Mouse (Mus musculus) embryonic facial prominence, embryonic 12.5 days (tissue): ENCODE results near the gene Szrd1. TPM values are rescaled to one million over a fixed set of nuclear protein-coding genes. Genes with fewer than 3 reads are reported as not detected.

Experiments used
- ATAC-seq: fragments of 200-750 bp; cut with Nextera tagmentation; 2 replicates; pipeline ENCODE4 v1.8.0; 2017; ENCODE audit not compliant: insufficient number of reproducible peaks, insufficient read depth, low FRiP score, low TSS enrichment
- H3K27ac ChIP-seq: fragments of 300-500 bp; sonication (generic); 2 replicates; pipeline ENCODE4 v1.5.1; 2016; ENCODE audit warnings: mild to moderate bottlenecking
- H3K27me3 ChIP-seq: fragments of 300-500 bp; sonication (generic); 2 replicates; pipeline ENCODE4 v1.6.1; 2016; ENCODE audit warnings: mild to moderate bottlenecking, moderate library complexity
- H3K36me3 ChIP-seq: fragments of 300-500 bp; sonication (generic); 2 replicates; pipeline ENCODE4 v1.6.1; 2016; ENCODE audit warnings: mild to moderate bottlenecking
- H3K4me1 ChIP-seq: fragments of 300-500 bp; sonication (generic); 2 replicates; pipeline ENCODE4 v1.6.1; 2016
- H3K4me2 ChIP-seq: fragments of 300-500 bp; sonication (generic); replicated peaks from 2 replicates; pipeline ENCODE4 v1.6.1; 2016; ENCODE audit warnings: mild to moderate bottlenecking, moderate library complexity
- H3K4me3 ChIP-seq: fragments of 300-500 bp; sonication (generic); 2 replicates; pipeline ENCODE4 v1.5.1; 2016; ENCODE audit warnings: mild to moderate bottlenecking
- H3K9ac ChIP-seq: fragments of 300-500 bp; sonication (generic); 2 replicates; pipeline ENCODE4 v1.6.1; 2016; ENCODE audit warnings: mild to moderate bottlenecking, moderate library complexity
- H3K9me3 ChIP-seq: fragments of 300-500 bp; sonication (generic); 2 replicates; pipeline ENCODE4 v1.6.1; 2016; ENCODE audit warnings: mild to moderate bottlenecking, moderate library complexity
- WGBS: fragments of 180-500 bp; shearing (Covaris S2); methylation state at CpG from one replicate; pipeline ENCODE4 v1.1.7; 2016; 5-methylcytosine and 5-hydroxymethylcytosine counted together
- polyA plus RNA-seq: library from polyadenylated mRNA; unstranded; fragments of >200 nt; fragmentation: Nextera tagmentation; extraction: Ambion mirVana; gene quantifications from 2 replicates; pipeline ENCODE4 v1.2.1, GENCODE M21; 2016

Szrd1 gene
- polyA plus RNA-seq = 35.2 and 37.6 TPM in 2 replicates

GRCm38 (mm10) chr4:141139116-141139970, at the start of gene Szrd1:
Gene Szrd1, minus strand, starts transcription at chr4:141139775.
- H3K9me3 ChIP-seq = no peaks in the 10 kb centered on the region
- H3K4me3 ChIP-seq = peak within 1 kb of the TSS; percentile 77
- H3K4me1 ChIP-seq = peaks cover 28% of the 10 kb centered on the region
- H3K4me2 ChIP-seq = peak within 1 kb of the TSS; percentile 75
- H3K9ac ChIP-seq = peak within 1 kb of the TSS; percentile 69
- peak within 1 kb of the TSS; percentile 94 for H3K27ac ChIP-seq
- H3K36me3 ChIP-seq = peaks cover 6% of the 10 kb centered on the region; the same call in 1 of the 2 replicates
- peak; percentile 94 for ATAC-seq
- WGBS = under 1% methylated on average over 63 of the region's 63 CpGs
- H3K27me3 ChIP-seq = no peaks in the 10 kb centered on the region

DNA sequence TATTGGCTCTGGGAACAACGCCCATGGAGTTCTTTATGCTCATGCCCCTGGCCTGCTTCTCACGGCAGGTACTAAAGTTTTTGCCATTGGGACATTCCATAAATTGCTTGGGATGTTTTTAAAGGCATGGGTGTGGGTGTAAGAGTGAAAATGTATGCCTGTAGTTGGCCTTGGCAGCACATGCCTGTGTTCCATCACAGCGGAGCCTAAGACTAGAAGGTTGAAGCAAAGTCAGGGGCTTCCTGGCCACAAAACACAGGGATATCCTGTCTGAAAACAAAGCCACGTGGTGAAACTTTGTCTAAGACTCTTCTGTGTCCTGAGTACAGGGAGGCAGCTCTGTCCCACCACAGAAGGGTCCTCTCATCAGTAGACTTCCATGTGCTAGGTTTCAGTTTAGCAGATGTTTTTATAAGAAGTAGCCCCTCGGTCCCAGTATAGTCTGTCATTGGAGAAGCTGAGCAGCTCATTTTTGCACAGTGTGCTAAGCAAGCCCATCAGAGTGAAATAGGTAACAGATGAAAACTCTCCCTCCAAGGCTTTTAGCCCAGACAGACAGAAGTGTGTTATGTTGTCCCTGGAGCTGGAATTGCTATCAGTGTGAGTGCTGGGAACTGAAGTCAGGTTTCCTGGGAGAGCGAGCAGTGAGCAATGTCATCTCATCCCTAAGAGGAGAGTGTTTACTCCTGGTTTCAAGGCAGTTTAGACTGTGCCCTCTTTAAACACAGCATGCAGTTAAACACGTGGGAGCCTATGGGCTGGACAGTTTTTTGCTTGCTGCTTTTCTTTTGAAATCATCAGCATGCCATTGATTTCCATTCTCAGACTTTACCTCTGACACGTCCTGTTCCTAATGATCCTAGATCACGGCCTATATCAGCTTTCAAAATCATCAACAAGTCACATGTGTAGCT, 47.6 kb upstream of the Szrd1 start:
- H3K4me3 ChIP-seq = no peak overlapping the region
- WGBS = 32% methylated on average over 9 of the region's 9 CpGs
- H3K36me3 ChIP-seq = peaks cover 42% of the 10 kb centered on the region
- H3K9ac ChIP-seq = no peak overlapping the region
- peak overlapping the region; percentile 76 for H3K27ac ChIP-seq
- H3K27me3 ChIP-seq = no peaks in the 10 kb centered on the region
- no peaks in the 10 kb centered on the region for H3K9me3 ChIP-seq
- peaks cover 17% of the 10 kb centered on the region for H3K4me1 ChIP-seq
- no peak overlapping the region for H3K4me2 ChIP-seq
- no peak for ATAC-seq

- Histone ChIP-seq H3K27ac (no peak overlapping the region), H3K4me2 (no peak overlapping the region), H3K4me3 (no peak overlapping the region), H3K36me3 (peaks cover 40% of the 10 kb centered on the region), H3K27me3 (no peaks in the 10 kb centered on the region), H3K9me3 (no peaks in the 10 kb centered on the region), H3K4me1 (peaks cover 17% of the 10 kb centered on the region), H3K9ac (no peak overlapping the region)
- no peak for ATAC-seq
- 90% methylated on average over 4 of the region's 4 CpGs for WGBS
Observed at GRCm38 (mm10) chr4:141184426-141184825, 44.9 kb upstream of the Szrd1 start.

GRCm38 (mm10) chr4:141183932-141184331, 44.4 kb upstream of the Szrd1 start:
- H3K27ac ChIP-seq = no peak overlapping the region
- WGBS = 93% methylated on average over 2 of the region's 2 CpGs
- H3K4me2 ChIP-seq = no peak overlapping the region
- no peaks in the 10 kb centered on the region for H3K27me3 ChIP-seq
- peaks cover 40% of the 10 kb centered on the region for H3K36me3 ChIP-seq
- H3K4me1 ChIP-seq = peaks cover 17% of the 10 kb centered on the region
- no peaks in the 10 kb centered on the region for H3K9me3 ChIP-seq
- ATAC-seq = no peak
- H3K4me3 ChIP-seq = no peak overlapping the region
- no peak overlapping the region for H3K9ac ChIP-seq

GRCm38 (mm10) chr4:141181981-141182380, 42.4 kb upstream of the Szrd1 start:
- H3K27me3 ChIP-seq = no peaks in the 10 kb centered on the region
- H3K9me3 ChIP-seq = no peaks in the 10 kb centered on the region
- H3K27ac ChIP-seq = no peak overlapping the region
- no peak overlapping the region for H3K4me2 ChIP-seq
- no peak overlapping the region for H3K9ac ChIP-seq
- H3K36me3 ChIP-seq = peaks cover 51% of the 10 kb centered on the region
- no peak overlapping the region for H3K4me3 ChIP-seq
- WGBS = 92% methylated on average over 6 of the region's 6 CpGs
- H3K4me1 ChIP-seq = peaks cover 13% of the 10 kb centered on the region
- ATAC-seq = no peak

DNA sequence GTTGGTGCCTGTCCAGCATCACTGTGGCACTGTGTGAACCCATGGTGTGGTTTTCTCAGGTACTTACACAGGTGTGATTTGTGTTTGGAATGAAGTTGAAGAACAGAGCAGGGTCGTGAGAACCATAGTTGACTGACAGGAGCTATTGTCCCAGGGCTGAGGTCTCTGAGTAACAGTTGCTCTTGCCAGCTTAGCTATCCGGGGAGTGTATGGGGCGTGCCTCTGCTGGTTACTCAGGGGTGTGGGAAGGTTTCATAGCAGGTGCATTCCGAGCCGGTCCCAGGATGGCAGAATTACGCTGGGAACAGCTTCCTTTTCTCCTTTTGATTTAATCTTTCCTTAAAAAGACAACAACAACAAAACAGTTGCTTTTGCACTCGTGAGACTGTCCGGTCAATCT, 41.3 kb upstream of the Szrd1 start:
- H3K4me3 ChIP-seq = no peak overlapping the region
- peaks cover 59% of the 10 kb centered on the region for H3K36me3 ChIP-seq
- 88% methylated on average over 8 of the region's 8 CpGs for WGBS
- H3K4me1 ChIP-seq = peaks cover 1% of the 10 kb centered on the region
- H3K9me3 ChIP-seq = no peaks in the 10 kb centered on the region
- H3K27ac ChIP-seq = no peak overlapping the region
- H3K27me3 ChIP-seq = no peaks in the 10 kb centered on the region
- H3K4me2 ChIP-seq = no peak overlapping the region
- ATAC-seq = 0 out of 2 replicates have a peak, but pooled peaks have one; percentile 41
- no peak overlapping the region for H3K9ac ChIP-seq

GRCm38 (mm10) chr4:141178500-141178899, 38.9 kb upstream of the Szrd1 start:
- no peak overlapping the region for H3K27ac ChIP-seq
- 77% methylated on average over 4 of the region's 4 CpGs for WGBS
- H3K27me3 ChIP-seq = no peaks in the 10 kb centered on the region
- H3K4me3 ChIP-seq = no peak overlapping the region
- ATAC-seq = no peak
- peaks cover 59% of the 10 kb centered on the region for H3K36me3 ChIP-seq
- H3K4me2 ChIP-seq = no peak overlapping the region
- H3K4me1 ChIP-seq = no peaks in the 10 kb centered on the region
- no peaks in the 10 kb centered on the region for H3K9me3 ChIP-seq
- no peak overlapping the region for H3K9ac ChIP-seq

GRCm38 (mm10) chr4:141176328-141176838, 36.8 kb upstream of the Szrd1 start:
- H3K4me1 ChIP-seq = no peaks in the 10 kb centered on the region
- no peak overlapping the region for H3K4me2 ChIP-seq
- H3K36me3 ChIP-seq = peaks cover 54% of the 10 kb centered on the region
- no peaks in the 10 kb centered on the region for H3K9me3 ChIP-seq
- H3K27me3 ChIP-seq = no peaks in the 10 kb centered on the region
- no peak overlapping the region for H3K9ac ChIP-seq
- H3K4me3 ChIP-seq = no peak overlapping the region
- 83% methylated on average over 10 of the region's 10 CpGs for WGBS
- H3K27ac ChIP-seq = peak overlapping the region; percentile 43; the same call in 1 of the 2 replicates
- ATAC-seq = no peak

DNA sequence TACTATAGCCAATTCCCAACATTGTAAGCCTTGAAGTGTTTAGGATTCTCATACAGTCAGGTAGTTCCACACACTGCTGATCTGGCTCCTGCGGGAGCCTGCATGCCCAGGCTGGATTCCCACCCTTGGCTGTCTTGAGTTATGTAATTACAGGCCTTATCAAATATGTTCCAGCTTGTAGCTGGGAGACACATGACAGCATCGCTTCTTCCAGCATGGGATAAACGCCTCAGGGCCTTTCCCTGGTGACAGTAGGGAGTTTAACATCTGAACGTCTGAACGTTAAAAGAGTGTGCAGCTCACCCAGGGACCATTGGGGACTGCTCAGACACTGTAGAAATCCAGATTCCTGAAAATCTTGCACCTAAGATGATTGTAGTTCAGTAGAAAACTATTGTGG, 36.2 kb upstream of the Szrd1 start:
- Histone ChIP-seq H3K9ac (no peak overlapping the region), H3K9me3 (no peaks in the 10 kb centered on the region), H3K27me3 (no peaks in the 10 kb centered on the region), H3K4me1 (no peaks in the 10 kb centered on the region), H3K4me2 (no peak overlapping the region), H3K27ac (peak overlapping the region; percentile 23; the same call in 1 of the 2 replicates), H3K4me3 (no peak overlapping the region), H3K36me3 (peaks cover 54% of the 10 kb centered on the region)
- 60% methylated on average over 5 of the region's 5 CpGs for whole genome bisulfite sequencing
- ATAC-seq = no peak

GRCm38 (mm10) chr4:141172121-141172520, 32.5 kb upstream of the Szrd1 start:
- Histone ChIP-seq H3K4me2 (no peak overlapping the region), H3K27me3 (no peaks in the 10 kb centered on the region), H3K4me1 (no peaks in the 10 kb centered on the region), H3K9ac (no peak overlapping the region), H3K9me3 (no peaks in the 10 kb centered on the region), H3K4me3 (no peak overlapping the region), H3K27ac (no peak overlapping the region), H3K36me3 (peaks cover 61% of the 10 kb centered on the region)
- WGBS = 90% methylated on average over 8 of the region's 8 CpGs
- ATAC-seq = no peak

- WGBS = 90% methylated on average over 3 of the region's 3 CpGs
- no peak overlapping the region for H3K9ac ChIP-seq
- H3K36me3 ChIP-seq = peaks cover 39% of the 10 kb centered on the region
Observed at GRCm38 (mm10) chr4:141167156-141167555, 27.6 kb upstream of the Szrd1 start.

More at GRCm38 (mm10) chr4:141167156-141167555, 27.6 kb upstream of the Szrd1 start:
- no peak overlapping the region for H3K4me3 ChIP-seq
- no peak overlapping the region for H3K27ac ChIP-seq
- ATAC-seq = no peak
- no peaks in the 10 kb centered on the region for H3K4me1 ChIP-seq
- no peak overlapping the region for H3K4me2 ChIP-seq
- no peaks in the 10 kb centered on the region for H3K27me3 ChIP-seq
- no peaks in the 10 kb centered on the region for H3K9me3 ChIP-seq
